Mouse (Mus musculus) embryonic stem cell, embryonic (primary cell): ENCODE measurements at regions not wholly inside any gene's neighbourhood (a gene's known extent, or its start where the extent isn't known, plus 50 kb on each side); places are given as distances from the start of the nearest gene placed in this dataset.

Experiments used
- CTCF ChIA-PET, 4 experiments: fragments of 300-600 bp in 2 of 4; fragments of 350-600 bp in 2 of 4; sonication (Branson Sonifier 250); formaldehyde crosslinking; loops; one replicate each; lab custom pipeline; 2022; ENCODE audit warnings: inconsistent platforms in 2 of 4; lab: Charles Lee
- POLR2A ChIA-PET, 4 experiments: fragments of 300-600 bp in 2 of 4; fragments of 350-600 bp in 2 of 4; sonication (Branson Sonifier 250); formaldehyde crosslinking; loops; one replicate each; lab custom pipeline; 2022; ENCODE audit warnings: antibody characterized with exemption in 4 of 4, inconsistent platforms in 1 of 4; lab: Charles Lee

DNA sequence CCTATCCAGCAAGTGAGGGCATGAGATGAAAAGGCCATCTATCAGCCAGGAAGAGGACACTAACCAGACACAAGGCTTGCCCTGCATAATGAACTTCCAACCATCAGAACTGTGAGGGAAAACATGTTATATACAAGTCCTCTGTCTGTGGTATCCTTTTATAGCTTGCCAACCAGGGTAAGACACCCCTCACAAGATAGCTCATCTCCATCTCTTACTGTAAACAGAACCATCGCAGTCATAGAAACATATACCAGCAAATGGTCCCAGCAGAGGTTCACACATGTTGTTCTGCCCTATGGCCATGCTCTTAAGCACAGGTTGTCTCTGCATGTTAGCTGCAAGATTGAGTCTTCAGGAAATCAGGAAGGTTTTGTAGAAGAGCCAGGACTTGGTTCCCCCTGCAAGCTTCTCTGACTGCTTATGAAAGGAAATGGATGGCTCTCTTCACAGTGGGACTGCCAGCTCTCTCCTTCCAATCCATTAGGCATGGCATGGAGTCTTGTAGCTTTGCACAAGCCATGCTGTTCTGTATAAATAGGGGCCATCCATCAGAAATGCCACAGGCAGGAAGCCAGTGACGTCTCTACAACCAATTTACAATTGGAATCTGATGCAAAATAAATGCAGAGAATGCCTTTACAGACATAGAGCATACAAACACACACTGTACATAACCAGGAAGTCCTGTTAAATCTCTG is 1514.0 kb upstream of the Lrrc6 start:
- POLR2A ChIA-PET = interaction anchor here in 1 of 4 experiments (0.8 to 1.0 kb wide), 2 partner anchors 11 to 525 kb away, joined by 3 to 4 read pairs; no protein-coding TSS in a partner anchor

DNA sequence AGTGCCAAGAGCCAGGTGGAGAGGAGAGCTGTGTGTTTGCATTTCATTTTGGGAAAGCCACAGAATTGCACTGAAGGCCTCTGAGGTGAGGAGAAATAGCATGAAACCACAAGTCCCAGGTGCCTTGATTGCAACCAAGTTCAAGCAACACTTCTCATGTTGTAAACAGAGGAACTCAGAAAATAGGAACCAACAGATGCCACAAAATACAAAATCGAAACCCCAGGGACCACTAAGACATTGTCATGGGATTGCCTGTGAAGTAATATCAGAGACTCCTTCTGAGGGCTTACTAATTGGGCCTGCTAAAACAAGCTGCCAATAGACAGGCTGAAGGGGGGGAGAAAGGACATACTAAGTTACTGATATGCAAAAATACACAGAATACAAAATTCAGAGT is 1510.5 kb upstream of the Lrrc6 start:
- ChIA-PET POLR2A (no interaction called here), CTCF (no interaction called here)

More for the DNA sequence above, 1514.0 kb upstream of the Lrrc6 start:
- CTCF ChIA-PET = no interaction called here

DNA sequence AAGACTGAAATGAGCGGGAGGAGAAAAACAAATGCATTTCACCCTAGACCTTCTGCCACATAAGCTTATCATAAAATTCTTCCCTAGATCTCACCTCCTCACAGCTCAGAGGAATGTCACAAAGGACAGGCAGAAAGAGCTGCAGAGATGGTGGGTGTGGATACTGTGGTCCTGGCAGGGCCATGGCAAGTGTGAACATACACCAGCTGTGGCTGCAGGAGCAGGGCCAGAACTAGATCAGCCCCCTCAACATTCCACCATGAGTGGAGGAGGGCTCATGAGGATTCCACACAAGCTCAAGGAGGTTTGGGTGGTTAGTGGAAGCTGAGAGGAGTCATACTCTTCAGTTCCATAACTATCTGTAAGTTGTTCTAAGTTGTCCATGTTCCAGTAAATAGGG is 1509.5 kb upstream of the Lrrc6 start:
- ChIA-PET POLR2A (no interaction called here), CTCF (interaction anchor here in 1 of 4 experiments (1.2 kb wide), 1 partner anchor 229 kb away, joined by 3 read pairs; no protein-coding TSS in a partner anchor)

DNA sequence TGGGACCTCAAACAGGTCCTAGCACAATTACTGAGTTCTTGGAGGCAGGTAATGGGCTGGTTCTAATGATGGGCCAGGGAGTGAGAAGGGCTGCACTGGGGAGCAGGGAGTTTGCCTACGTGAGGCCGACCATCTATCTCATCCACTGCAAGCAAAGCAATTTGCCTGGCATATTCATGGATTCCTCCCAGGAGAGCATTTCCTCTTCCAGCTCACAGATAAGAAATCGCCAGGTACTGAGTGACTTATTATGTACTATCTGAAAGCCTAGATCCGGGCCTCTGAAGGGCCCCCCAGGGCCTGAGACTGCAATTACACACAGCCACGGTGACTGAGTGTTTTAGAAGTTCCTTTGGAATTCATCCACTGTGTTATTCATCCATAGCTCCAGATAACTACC is 1504.1 kb upstream of the Lrrc6 start:
- ChIA-PET POLR2A (no interaction called here), CTCF (interaction anchor here in 1 of 4 experiments (0.5 kb wide), 1 partner anchor 1461 kb away, joined by 5 read pairs; no protein-coding TSS in a partner anchor)

DNA sequence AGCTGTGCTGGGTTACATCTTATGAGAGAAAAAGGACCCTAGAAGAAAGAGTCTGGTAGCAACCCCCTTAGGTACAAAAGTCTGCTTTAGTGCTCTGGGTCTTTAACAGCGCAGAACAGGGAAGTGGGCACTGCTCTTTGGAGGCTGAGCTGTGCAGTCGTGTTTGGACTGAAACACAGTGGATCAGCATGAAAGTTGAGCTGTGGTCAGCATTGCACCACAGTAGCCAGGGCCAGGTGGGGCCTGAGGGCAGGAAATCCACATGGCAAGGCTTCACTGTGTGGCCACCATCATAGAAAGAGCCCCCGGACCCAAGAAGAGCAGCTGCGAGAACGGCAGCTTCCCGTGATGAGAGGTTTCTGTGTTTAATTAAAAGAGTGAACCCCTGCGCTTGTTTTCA is 1495.8 kb upstream of the Lrrc6 start:
- ChIA-PET POLR2A (interaction anchor here in 1 of 4 experiments (0.9 kb wide), 1 partner anchor 32 kb away, joined by 3 read pairs; no protein-coding TSS in a partner anchor), CTCF (interaction anchor here in 1 of 4 experiments (0.5 kb wide), 1 partner anchor 1510 kb away, joined by 4 read pairs; no protein-coding TSS in a partner anchor)

DNA sequence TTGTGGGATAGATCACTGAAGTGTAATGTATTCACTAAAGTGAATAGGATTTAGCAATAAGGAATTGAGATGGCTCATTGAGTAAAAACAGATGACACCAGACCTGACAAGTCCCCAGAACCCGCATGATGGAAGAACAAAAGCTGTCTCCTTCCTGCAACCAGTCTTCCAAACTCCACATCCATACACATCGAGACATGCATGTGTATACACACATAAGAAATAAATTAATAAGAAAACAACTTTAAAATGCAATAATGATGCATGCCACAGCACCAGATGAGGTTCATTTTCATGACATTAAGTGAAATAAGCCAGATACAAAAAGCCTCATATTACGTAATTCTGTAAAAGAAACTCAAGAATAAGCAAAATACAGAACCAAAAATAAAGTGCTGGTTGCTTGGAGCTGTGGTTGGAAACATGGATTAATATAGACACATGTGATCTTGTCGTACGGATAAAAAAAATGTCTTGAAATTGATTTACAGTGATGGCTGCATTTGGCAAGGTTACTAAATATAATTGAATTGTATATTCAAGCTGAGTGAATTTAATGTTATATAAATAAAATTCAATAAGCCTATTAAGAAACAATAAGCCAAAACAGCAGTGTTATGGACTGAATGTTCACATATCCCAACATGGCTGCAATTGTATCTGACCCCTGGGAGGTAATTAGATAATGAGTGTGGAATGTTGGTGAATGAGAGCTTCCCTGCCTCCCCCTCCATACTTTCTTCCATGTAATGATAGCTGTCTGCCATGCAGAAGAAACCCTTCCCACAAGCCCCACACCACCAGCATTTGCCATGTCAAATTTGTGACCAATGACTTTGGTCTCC is 1488.9 kb upstream of the Lrrc6 start:
- CTCF ChIA-PET = interaction anchor here in 1 of 4 experiments (0.6 kb wide), 1 partner anchor 1555 kb away, joined by 5 read pairs; no protein-coding TSS in a partner anchor

DNA sequence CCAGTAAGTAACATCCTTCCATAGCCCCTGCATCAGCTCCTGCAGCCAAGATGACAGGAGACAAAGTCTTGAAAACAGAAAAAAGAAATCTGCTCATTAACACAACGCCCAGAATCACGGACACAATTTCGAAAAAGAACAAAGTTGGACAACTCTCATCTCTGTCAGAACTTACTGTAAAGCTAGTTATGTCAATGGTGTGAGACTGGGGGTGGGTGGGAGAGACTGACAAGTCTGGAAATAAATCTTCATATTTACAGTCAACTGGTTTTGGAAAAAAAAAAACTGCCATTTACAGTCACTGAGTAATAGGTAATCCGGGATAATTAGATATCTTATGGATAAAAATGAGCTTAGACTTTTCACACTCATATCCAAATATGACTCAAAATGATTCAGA is 1487.2 kb upstream of the Lrrc6 start:
- CTCF ChIA-PET = interaction anchor here in 1 of 4 experiments (0.7 kb wide), 1 partner anchor 21 kb away, joined by 6 read pairs; no protein-coding TSS in a partner anchor
- POLR2A ChIA-PET = no interaction called here

More for the DNA sequence above, 1488.9 kb upstream of the Lrrc6 start:
- POLR2A ChIA-PET = no interaction called here

DNA sequence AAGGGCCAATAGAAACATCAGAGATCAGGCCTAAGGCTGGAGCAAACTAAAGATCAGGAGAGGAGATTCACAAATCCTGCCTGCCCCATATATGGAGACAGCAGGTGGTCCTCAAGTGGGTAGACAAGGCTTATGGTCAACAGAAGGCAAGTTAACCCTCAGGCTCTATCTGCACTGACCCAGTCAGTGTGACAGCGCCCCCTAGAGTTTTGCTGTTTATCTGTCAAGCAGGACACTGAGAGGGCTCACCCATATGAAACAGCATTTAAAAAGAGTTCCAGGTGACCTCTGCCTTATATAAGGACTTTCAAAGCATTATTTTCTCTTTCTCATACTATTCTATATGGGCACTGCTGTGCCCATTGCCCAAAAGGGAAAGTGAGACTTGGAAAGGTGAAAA is 1482.5 kb upstream of the Lrrc6 start:
- CTCF ChIA-PET = no interaction called here
- POLR2A ChIA-PET = no interaction called here

DNA sequence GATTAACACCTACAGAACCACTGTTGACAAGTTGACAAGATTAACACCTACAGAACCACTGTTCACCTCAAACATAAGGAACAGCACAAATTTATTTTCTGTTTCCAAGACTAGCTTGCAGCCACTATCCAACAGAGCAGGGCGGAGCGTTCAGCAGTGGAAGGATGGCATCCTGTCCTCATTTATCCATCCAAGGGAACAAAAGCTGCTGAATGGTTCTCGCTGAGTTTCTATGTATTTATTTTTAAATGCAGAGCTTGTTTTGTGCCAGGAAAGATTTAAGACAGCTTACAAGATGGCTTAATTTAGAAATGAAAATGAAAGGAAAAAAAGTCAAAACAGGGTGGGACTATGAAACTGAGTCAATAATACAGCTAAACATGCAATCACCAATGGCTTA is 1481.2 kb upstream of the Lrrc6 start:
- ChIA-PET CTCF (no interaction called here), POLR2A (no interaction called here)

DNA sequence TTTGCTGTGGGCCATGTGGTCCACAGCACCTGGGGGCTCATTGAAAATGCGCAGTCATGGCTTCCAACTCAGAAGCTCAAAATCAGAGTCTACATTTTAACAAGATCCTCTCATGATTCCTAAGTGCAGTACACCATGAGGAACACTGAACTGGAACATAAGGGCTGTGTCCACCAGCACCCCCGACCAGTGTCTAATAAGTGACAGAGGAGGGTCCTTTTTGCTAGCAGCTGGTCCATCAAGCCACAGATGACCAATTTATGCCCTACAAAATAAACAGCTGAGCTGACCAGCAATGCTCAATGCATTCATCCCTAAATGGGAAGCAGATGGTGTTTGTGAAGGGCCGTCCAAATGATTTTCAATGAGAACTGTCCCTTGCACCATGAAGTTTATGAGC is 1478.7 kb upstream of the Lrrc6 start:
- ChIA-PET CTCF (interaction anchor here in 1 of 4 experiments (0.7 kb wide), 1 partner anchor 999 kb away, joined by 5 read pairs; no protein-coding TSS in a partner anchor), POLR2A (no interaction called here)

DNA sequence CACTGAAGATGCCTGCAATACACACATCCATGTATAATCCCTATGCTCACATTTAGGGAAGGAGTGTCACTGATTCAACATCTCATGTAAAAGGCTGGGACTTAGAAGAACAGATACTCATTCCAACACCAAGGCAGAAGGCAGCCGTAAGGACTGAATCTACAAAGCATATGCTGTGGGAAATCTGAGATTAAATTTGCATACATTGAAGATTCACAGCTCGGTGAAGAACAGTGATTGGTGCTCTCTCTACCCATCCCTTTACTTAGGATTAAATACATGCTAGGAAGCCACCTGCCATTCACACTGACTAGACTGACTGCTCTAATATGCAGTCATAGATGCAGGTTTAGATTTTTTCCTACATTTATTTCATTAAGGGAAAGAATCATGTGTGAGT is 1476.5 kb upstream of the Lrrc6 start:
- CTCF ChIA-PET = no interaction called here
- POLR2A ChIA-PET = no interaction called here

DNA sequence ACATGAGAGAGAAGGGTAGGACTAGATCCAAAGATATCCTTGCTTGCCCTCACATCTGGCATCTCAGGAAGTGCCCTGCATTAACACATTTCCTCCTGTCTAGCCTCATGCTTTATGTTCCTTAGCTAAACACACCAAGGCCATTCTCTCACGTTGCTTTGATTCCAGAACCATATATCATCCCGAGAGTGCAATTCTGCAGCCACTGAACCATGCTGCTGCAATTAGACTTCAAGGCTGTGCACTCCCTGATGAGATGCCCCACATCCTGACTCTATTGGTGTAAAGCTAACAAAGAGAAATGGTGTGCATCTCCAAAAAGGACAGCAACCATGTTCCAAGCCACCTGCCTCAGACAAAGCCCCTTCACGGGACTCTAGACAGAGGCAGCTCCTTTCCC is 1471.3 kb upstream of the Lrrc6 start:
- CTCF ChIA-PET = no interaction called here

DNA sequence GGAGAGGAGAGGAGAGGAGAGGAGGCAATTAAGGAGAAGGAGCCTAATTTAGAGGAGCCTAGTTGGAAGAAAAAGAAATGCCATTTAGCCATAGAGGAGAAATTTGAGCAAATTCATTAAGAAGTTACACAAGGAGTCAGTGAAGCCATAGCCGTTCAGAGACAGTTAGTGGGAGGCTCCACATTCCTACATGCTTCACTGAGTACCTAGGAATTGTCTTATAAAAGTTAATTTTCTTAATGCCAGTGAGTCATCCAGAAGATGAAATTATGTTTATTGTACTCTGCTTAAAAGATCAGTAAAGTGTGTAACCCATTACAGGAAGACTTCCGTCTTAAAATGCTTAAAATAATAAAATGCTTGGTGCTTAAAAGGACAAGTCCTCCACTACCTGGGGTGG is 1453.5 kb upstream of the Lrrc6 start:
- ChIA-PET POLR2A (no interaction called here), CTCF (no interaction called here)

More for the DNA sequence above, 1471.3 kb upstream of the Lrrc6 start:
- POLR2A ChIA-PET = no interaction called here

DNA sequence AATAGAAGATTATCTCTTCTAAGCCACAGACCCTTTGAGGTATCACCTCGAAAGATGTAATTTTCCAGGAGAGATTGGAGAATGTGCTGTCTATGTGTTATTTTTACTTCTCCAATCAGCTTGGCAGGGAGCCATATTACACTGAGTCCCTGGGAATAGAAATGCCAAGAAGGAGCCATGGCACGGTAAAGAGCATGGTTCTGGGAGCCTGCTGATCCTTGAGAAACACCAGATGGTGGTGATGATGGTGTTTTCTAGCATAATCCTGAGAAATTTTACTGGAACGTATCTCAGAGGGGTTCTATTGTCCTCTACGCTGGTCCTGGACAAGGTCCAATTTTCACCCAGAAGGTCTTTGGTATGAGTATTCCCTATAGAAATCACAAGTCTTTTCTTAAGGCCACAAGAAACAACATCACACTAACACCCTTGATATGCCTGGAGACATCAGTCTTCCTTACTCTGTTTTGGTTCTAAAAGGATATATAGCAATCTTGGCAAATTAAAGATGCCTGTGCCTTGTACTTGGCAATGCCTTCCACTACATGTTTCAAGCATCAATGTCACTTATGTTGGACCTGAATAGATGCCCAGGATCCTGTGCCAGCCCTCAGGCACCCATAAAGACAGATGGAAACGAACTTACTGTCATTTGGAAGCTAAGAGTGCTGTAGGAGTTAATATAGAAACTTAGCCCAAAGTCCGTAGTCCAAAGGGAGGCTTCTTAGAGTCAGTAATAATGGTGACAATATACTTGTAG is 1449.8 kb upstream of the Lrrc6 start:
- ChIA-PET POLR2A (no interaction called here), CTCF (no interaction called here)

DNA sequence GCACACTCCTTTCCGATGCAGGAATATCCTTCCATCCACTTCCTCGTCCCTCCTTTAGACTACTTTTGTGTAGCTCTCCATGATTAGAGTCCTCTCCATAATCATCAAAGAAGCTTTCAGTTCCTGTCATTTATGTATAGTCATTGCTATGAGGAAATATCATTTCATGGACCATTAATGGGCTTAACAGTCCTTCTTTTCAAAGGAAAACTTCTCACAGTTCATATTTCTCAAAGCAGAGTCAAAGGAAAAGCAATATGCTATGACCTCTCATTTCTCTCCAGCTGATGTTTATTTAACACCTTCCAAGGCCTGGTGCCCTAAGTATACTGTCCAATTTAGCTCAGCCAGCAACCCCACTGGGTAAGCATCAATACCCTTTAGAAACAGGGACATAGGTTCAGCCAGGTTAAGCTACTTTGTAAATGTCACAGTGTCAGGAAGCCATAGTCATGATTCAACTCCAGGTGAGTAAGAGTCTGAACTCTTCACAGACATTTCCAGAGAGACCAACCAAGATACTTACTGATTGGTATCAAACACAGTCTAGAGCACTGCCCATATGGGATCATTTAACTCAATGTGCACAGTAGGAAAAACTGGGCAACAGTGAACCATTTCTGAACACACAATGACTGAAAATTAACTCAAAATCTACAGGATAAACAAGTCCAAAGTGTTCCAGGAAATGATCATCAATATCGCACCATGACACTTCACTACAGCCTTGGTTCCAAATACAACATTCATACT is 1443.8 kb upstream of the Lrrc6 start:
- ChIA-PET CTCF (no interaction called here), POLR2A (no interaction called here)

DNA sequence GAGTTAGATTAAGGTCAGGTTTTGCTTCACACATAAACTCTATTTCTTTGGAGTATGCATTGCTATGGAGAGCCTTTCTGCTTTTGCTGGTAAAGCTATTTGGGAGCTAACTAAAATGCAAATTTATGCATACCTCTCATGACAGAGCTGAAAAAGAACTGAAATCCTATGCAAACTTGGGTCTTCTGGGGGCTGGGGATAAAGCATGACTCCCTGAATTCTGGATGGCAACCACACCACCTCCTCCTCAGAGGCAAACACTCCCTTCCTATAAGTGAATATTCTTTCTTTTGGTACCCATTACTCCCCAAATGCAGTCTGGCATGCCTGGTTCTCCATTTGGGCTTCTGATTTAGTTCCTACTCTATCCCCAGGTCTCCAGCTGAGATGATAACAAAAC is 1442.3 kb upstream of the Lrrc6 start:
- CTCF ChIA-PET = no interaction called here
- POLR2A ChIA-PET = no interaction called here

DNA sequence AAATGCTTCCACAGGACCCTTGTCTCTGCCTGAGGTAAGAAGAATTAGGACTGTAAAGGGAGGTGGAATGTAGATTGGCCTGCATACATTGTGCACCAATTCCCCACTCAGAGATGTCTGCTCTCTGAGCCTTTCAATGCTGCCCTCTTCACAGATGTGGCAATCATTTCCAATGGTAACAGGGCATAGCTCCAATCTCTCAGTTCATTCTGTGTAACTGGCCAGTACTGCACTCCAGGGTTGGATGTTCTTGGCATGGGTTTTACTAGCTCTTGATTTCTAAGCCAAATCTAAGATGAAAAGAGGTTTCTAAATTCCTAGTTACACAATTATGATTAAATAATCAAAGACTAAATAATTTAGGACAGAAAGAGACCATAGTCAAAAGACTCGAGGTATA is 1439.8 kb upstream of the Lrrc6 start:
- ChIA-PET CTCF (no interaction called here), POLR2A (no interaction called here)

DNA sequence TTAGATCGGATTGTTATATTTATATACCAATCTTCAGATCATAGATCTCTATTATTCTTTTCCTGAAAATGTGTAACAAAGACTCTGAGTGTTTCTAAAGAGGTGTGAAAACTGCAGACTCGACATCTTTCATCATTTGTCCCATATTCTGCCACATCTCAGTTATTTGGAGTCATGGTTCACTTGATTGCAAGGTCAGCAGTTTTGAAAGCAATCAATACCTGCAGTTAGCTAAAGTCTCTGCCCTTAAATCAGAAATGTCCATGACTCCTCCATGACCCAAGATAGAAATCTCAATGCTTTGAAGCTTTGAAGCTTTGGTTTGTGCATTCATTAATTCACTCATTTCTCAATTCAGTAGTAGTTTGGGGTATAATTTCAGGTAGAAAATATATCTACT is 1424.2 kb upstream of the Lrrc6 start:
- POLR2A ChIA-PET = no interaction called here
- CTCF ChIA-PET = no interaction called here

DNA sequence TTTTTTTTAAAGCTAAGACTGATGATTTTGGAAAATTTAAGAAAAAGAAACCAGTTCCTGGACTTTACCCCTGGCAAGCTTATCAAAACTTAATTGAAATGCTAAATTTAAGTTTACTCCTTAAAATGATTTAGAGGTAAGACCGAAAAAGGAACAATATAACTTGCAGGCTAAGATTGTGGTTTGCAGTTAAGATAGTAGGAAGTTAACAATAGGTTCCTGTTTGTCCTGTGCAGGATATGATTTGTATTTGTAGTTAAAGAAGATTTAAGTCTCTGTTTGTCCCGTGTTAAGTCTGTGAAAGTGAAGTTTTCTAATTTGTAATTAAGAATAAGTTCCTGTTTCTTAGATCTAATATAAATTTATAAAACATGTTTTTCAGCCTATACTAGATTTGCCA is 1406.3 kb upstream of the Lrrc6 start:
- POLR2A ChIA-PET = no interaction called here

More for the DNA sequence above, 1406.3 kb upstream of the Lrrc6 start:
- CTCF ChIA-PET = no interaction called here
